Mouse (Mus musculus) neural tube, embryonic 11.5 days (tissue): Measurements from ENCODE around the gene Paox. TPM values are rescaled to one million over a fixed set of nuclear protein-coding genes. Genes with fewer than 3 reads are reported as not detected.

Source experiments
- ATAC-seq: fragments of 200-750 bp; cut with Nextera tagmentation; 2 replicates; pipeline ENCODE4 v1.8.0; 2017; ENCODE audit warnings: moderate number of reproducible peaks, mild to moderate bottlenecking, moderate TSS enrichment, moderate library complexity; ENCODE audit not compliant: insufficient read depth, low FRiP score, low TSS enrichment
- DNase-seq: peaks from one replicate; pipeline ENCODE4 v3.0.0-alpha.2; 2015; ENCODE audit warnings: low spot score
- H3K27ac ChIP-seq: fragments of 300-500 bp; sonication (generic); 2 replicates; pipeline ENCODE4 v1.5.1; 2014; ENCODE audit warnings: low read depth, mild to moderate bottlenecking, low read length
- H3K27me3 ChIP-seq: fragments of 300-500 bp; sonication (generic); 2 replicates; pipeline ENCODE4 v1.6.1; 2014; ENCODE audit warnings: mild to moderate bottlenecking, low read length, mixed read lengths; ENCODE audit not compliant: control insufficient read depth, insufficient read depth
- H3K36me3 ChIP-seq: fragments of 300-500 bp; sonication (generic); 2 replicates; pipeline ENCODE4 v1.6.1; 2014; ENCODE audit warnings: mild to moderate bottlenecking, low read length, moderate library complexity, mixed read lengths; ENCODE audit not compliant: control insufficient read depth, insufficient read depth
- H3K4me1 ChIP-seq: fragments of 300-500 bp; sonication (generic); 2 replicates; pipeline ENCODE4 v1.6.1; 2014; ENCODE audit warnings: low read length, mixed read lengths; ENCODE audit not compliant: control insufficient read depth, insufficient read depth
- H3K4me2 ChIP-seq: fragments of 300-500 bp; sonication (generic); 2 replicates; pipeline ENCODE4 v1.6.1; 2014; ENCODE audit warnings: low read depth, mild to moderate bottlenecking, moderate library complexity
- H3K4me3 ChIP-seq: fragments of 300-500 bp; sonication (generic); 2 replicates; pipeline ENCODE4 v1.5.1; 2014; ENCODE audit warnings: low read depth, low read length
- H3K9ac ChIP-seq: fragments of 300-500 bp; sonication (generic); 2 replicates; pipeline ENCODE4 v1.6.1; 2014; ENCODE audit warnings: mild to moderate bottlenecking, low read length
- H3K9me3 ChIP-seq: fragments of 300-500 bp; sonication (generic); 2 replicates; pipeline ENCODE4 v1.6.1; 2016; ENCODE audit warnings: low read length; ENCODE audit not compliant: control insufficient read depth
- WGBS: fragments of 180-500 bp; shearing (Covaris S2); extraction: QIAGEN DNeasy Blood & Tissue Kit; methylation state at CpG from one replicate; pipeline ENCODE4 v1.1.7; 2014; 5-methylcytosine and 5-hydroxymethylcytosine counted together
- polyA plus RNA-seq: library from polyadenylated mRNA; unstranded; fragments of >200 nt; fragmentation: Nextera tagmentation; extraction: Ambion mirVana; gene quantifications from 2 replicates; pipeline ENCODE4 v1.2.1, GENCODE M21; 2014

The Paox gene
- polyA plus RNA-seq, 1 experiment from 2014 or later, result 15.6 TPM

DNA sequence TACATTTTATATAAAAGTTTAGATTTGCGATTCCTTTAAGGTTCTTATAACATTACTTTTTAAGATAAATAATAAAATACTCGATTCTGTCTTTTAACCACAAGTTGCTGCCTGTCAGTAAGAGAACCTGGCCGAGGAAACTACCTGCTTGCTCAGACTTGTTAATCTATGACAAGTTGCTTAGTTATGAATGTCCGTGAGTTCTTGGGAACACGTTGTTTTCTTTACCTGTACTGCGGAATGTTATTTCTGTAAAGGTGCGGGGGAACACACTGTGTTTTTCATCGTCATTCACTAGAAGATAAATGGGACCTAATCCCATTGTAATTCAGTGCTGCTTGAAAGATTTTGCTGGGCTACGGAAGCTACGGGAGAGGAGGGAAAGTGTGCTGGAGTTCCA is 25.0 kb upstream of the Paox start:
- no peaks in the 10 kb centered on the region for H3K9me3 ChIP-seq
- H3K27me3 ChIP-seq, result no peaks in the 10 kb centered on the region
- DNase-seq (no peak), ATAC-seq (no peak)
- H3K4me3 ChIP-seq, result no peak overlapping the region
- H3K27ac ChIP-seq, result no peak overlapping the region
- no peaks in the 10 kb centered on the region for H3K36me3 ChIP-seq
- no peaks in the 10 kb centered on the region for H3K4me1 ChIP-seq
- WGBS, result 81% methylated on average over 10 of the region's 10 CpGs
- no peak overlapping the region for H3K4me2 ChIP-seq
- H3K9ac ChIP-seq, result no peak overlapping the region

DNA sequence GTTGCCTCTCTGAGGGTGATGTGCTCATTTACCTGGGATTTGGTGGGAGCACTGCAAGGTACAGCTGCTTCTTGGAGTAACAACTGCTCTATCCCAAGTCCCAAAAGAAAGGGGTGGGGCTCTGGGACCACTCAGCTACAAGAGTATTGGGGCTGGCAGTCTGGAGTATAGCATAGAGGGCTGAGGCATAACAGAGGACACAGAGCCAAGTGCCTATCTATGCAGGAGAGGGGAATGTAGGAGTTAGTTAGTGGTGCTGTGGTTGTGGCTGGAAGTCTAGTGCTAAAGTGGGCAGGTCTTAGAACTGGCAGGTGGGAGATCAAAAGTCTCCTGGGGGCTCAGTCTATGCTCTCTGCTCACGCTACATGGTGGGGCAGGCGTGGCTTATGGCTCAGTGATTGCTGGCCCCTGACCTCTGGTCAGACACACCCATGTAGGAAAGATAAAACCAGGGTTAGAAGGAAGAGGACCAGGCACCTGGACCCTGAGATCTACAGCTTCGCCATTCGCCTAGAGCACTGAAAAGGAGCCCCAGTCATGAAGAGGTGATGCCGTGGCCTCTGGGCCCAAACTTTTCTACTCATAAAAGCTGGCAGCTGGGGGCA is 22.6 kb upstream of the Paox start, which contains the start of gene Prap1:
TSS of gene Prap1 (plus strand) at position 472 of the 605 bp plus-strand sequence.
- Histone ChIP-seq H3K36me3 (no peaks in the 10 kb centered on the region), H3K27ac (no peak within 1 kb of the TSS), H3K4me1 (no peaks in the 10 kb centered on the region), H3K4me2 (no peak within 1 kb of the TSS), H3K9ac (no peak within 1 kb of the TSS), H3K27me3 (no peaks in the 10 kb centered on the region), H3K9me3 (no peaks in the 10 kb centered on the region), H3K4me3 (no peak within 1 kb of the TSS)
- DNase-seq (no peak), ATAC-seq (no peak)
- 58% methylated on average over 5 of the region's 5 CpGs for WGBS

DNA sequence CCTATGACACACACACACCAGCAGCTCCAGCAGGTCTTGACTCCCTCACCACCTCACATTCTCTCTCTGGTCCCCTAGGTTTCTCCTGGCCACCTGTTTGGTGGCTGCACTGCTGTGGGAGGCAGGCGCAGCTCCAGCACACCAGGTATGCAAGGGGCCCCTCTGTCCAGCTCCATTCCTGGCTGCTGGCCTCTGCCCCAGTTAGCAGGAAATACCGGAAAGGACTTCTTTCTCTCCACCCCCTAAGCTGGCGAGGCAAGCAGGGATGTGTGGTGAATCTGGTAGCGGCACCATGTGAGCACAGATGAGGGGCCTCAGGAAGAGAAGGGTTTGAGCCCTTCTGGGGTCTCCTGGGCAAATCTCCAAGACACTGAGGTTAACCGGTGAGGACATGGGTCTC is 20.6 kb upstream of the Paox start:
- Histone ChIP-seq H3K9me3 (no peaks in the 10 kb centered on the region), H3K4me1 (no peaks in the 10 kb centered on the region), H3K27me3 (no peaks in the 10 kb centered on the region), H3K27ac (no peak overlapping the region), H3K9ac (no peak overlapping the region), H3K36me3 (no peaks in the 10 kb centered on the region), H3K4me2 (no peak overlapping the region), H3K4me3 (no peak overlapping the region)
- ATAC-seq (no peak), DNase-seq (no peak)
- 66% methylated on average over 5 of the region's 5 CpGs for WGBS

DNA sequence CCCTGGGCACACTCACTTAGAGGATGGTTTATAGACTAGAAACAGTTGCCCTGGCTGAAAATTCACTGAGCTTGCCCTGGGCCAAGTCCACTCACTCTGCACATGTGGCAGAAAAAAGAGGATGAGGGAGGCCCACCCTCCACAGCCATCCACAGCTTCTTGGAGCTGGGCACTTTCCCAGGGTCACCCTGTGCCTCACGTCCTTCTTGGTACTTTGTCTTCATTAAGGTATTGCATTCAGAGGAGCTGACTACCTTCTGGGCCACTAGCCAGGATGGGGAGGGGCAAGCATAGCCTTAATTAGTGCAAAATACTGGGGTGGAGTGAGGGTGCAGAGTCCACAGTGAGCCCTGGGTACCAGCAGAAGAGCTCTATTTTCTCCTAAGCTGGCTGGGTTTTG is 20.0 kb upstream of the Paox start:
- DNase-seq (no peak), ATAC-seq (no peak)
- Histone ChIP-seq H3K27me3 (no peaks in the 10 kb centered on the region), H3K36me3 (no peaks in the 10 kb centered on the region), H3K9ac (no peak overlapping the region), H3K4me1 (no peaks in the 10 kb centered on the region), H3K9me3 (no peaks in the 10 kb centered on the region), H3K4me2 (no peak overlapping the region), H3K27ac (no peak overlapping the region), H3K4me3 (no peak overlapping the region)
- 43% methylated on average over 1 of the region's 1 CpGs for WGBS

DNA sequence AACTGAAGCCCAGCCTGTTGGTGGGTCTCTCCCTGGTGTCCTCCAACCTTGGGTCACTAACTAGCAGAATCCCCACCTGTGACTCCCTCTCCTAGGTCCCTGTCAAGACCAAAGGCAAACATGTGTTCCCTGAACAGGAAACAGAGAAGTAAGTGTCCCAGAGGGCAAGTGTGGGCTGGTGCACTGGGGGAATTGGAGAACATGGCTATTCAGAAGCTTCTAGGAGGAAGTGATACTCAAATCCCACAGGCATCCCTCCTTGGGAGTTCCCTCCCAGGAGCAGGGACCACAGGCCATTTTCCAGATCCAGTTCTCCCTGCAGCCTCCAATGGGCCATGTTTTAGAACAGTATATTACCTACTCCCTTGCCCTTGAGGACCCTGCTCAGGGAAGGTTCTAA is 19.5 kb upstream of the Paox start:
- no peak overlapping the region for H3K4me3 ChIP-seq
- H3K36me3 ChIP-seq, result no peaks in the 10 kb centered on the region
- H3K27me3 ChIP-seq, result no peaks in the 10 kb centered on the region
- no peaks in the 10 kb centered on the region for H3K9me3 ChIP-seq
- no peak overlapping the region for H3K27ac ChIP-seq
- no peak overlapping the region for H3K9ac ChIP-seq
- H3K4me2 ChIP-seq, result no peak overlapping the region
- H3K4me1 ChIP-seq, result no peaks in the 10 kb centered on the region
- ATAC-seq (no peak), DNase-seq (no peak)

DNA sequence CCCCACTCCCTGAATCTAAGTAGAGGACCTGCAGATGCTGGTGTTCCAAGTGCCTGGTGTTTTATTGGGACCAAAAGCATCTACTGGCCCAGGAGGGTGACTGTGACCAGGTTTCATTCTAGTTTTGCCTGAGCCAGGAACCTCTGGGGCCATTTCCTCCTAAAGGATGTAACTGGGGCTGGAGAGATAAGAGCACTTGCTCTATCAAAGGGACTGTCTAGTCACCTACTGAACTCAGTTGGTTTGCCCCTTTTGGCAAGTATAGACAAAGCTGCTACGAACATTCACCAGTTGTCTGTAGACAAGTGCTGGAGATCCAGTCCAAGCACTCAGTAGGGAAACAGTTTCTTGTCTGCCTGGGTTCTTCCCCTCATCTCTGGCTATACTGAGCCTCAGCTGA is 17.1 kb upstream of the Paox start:
- WGBS, result 88% methylated on average over 1 of the region's 1 CpGs
- H3K27me3 ChIP-seq, result no peaks in the 10 kb centered on the region
- ATAC-seq, result no peak

DNA sequence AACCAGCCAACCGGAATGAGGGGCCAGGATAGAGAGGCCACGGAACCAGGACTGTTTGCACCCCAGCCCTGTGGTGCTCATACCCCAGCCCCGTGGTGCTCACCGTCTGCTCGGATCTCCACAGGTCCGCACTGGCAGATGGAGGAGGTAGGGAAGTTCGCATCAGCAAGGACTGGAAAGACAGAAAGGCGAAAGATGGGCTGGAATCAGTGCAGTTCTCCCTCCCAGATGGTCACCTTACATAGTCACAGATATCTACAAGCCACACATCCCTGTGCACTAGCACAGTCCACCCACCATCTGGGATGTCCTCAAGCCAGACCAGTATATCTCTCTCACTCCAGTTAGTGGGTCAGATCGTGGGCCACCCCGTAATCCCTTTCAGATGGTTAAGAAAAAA is 14.1 kb upstream of the Paox start:
- Histone ChIP-seq H3K4me1 (no peaks in the 10 kb centered on the region), H3K4me2 (peak overlapping the region; percentile 57), H3K9me3 (no peaks in the 10 kb centered on the region), H3K36me3 (peaks cover 2% of the 10 kb centered on the region; the same call in 1 of the 2 replicates), H3K27me3 (no peaks in the 10 kb centered on the region), H3K27ac (no peak overlapping the region), H3K9ac (peak overlapping the region; percentile 54; the same call in 1 of the 2 replicates), H3K4me3 (no peak overlapping the region; the same call in 1 of the 2 replicates)
- no peak for ATAC-seq
- no peak for DNase-seq
- WGBS, result 62% methylated on average over 10 of the region's 10 CpGs

More for the DNA sequence above, 17.1 kb upstream of the Paox start:
- Histone ChIP-seq H3K9me3 (no peaks in the 10 kb centered on the region), H3K4me2 (no peak overlapping the region), H3K27ac (no peak overlapping the region), H3K9ac (no peak overlapping the region), H3K4me3 (no peak overlapping the region), H3K36me3 (no peaks in the 10 kb centered on the region), H3K4me1 (no peaks in the 10 kb centered on the region)
- no peak for DNase-seq

DNA sequence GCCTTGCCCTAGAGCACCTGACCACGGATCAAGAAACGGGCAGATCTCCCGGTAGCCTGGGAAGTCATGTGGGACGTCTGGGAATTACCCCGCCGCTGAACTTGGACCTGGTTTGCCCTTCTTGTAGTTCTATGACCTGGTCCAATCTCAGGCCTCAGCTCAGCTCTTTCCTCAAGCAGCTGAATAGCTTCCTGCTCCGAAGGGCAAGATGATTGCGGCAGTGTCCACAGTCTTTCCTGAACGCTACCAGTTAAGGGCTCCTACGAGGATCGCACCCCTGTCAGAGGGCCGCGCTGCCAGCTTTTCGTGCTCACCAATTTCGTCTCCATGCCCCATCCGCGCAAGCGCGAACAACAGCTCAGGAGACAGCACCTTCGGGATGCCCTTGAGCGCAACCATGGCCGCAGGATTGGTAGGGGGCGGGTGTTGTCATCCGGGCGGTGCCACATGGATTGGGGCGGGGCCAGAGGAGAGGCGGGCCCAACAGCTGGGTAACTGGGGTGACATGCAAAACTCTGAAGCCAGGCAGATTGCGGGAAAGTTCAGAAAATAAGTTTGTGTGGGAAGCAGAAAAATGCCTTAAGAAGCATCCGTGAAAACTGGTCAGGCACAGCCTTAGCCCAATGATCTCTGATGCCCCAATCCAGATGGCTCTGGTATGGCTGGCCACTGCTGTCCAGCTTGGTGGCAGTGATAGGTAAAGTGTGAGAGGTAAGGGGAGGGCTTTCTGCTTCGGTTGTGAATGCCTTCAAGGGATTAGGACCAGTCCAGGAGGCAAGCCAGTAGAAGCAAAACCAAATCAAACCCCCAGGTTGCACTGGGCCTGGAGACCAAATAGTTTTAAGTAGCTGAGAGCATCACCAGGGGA is 13.4 kb upstream of the Paox start, which contains the start of gene Fuom:
TSS of gene Fuom (minus strand) at position 449 of the 868 bp plus-strand sequence.
- H3K27ac ChIP-seq, result no peak within 1 kb of the TSS
- peak within 1 kb of the TSS; percentile 30 for H3K4me3 ChIP-seq
- no peaks in the 10 kb centered on the region for H3K27me3 ChIP-seq
- peaks cover 2% of the 10 kb centered on the region; the same call in 1 of the 2 replicates for H3K36me3 ChIP-seq
- H3K9me3 ChIP-seq, result no peaks in the 10 kb centered on the region
- peak; percentile 81 for DNase-seq
- 3% methylated on average over 30 of the region's 30 CpGs for WGBS
- H3K4me2 ChIP-seq, result peak within 1 kb of the TSS; percentile 57
- ATAC-seq, result peak; percentile 88
- peak within 1 kb of the TSS; percentile 54 for H3K9ac ChIP-seq
- H3K4me1 ChIP-seq, result no peaks in the 10 kb centered on the region

DNA sequence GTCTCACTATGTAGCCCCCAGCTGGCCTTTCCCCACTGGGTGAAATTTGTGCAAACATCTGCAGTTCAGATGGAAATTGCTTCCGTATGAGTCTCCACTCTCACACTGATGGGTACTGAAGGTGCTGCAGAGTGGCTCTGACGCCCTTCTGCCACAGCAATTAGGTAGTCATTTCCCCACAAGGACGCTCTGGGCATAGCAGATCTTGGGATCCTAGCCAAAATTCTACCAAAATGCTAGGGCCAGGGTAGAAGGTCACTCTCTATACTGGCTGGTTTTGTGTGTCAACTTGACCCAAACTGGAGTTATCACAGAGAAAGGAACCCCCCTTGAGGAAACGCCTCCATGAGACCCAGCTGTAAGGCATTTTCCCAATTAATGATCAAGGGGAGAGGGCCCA is 11.6 kb upstream of the Paox start:
- Histone ChIP-seq H3K9ac (no peak overlapping the region), H3K27ac (no peak overlapping the region), H3K9me3 (no peaks in the 10 kb centered on the region), H3K27me3 (no peaks in the 10 kb centered on the region), H3K36me3 (peaks cover 4% of the 10 kb centered on the region), H3K4me1 (no peaks in the 10 kb centered on the region), H3K4me3 (no peak overlapping the region), H3K4me2 (no peak overlapping the region)
- ATAC-seq (no peak), DNase-seq (no peak)
- WGBS, result 82% methylated on average over 4 of the region's 4 CpGs
